Mouse (Mus musculus): Measurements from ENCODE around the gene Mrps7.

Mrps7 gene

DNA sequence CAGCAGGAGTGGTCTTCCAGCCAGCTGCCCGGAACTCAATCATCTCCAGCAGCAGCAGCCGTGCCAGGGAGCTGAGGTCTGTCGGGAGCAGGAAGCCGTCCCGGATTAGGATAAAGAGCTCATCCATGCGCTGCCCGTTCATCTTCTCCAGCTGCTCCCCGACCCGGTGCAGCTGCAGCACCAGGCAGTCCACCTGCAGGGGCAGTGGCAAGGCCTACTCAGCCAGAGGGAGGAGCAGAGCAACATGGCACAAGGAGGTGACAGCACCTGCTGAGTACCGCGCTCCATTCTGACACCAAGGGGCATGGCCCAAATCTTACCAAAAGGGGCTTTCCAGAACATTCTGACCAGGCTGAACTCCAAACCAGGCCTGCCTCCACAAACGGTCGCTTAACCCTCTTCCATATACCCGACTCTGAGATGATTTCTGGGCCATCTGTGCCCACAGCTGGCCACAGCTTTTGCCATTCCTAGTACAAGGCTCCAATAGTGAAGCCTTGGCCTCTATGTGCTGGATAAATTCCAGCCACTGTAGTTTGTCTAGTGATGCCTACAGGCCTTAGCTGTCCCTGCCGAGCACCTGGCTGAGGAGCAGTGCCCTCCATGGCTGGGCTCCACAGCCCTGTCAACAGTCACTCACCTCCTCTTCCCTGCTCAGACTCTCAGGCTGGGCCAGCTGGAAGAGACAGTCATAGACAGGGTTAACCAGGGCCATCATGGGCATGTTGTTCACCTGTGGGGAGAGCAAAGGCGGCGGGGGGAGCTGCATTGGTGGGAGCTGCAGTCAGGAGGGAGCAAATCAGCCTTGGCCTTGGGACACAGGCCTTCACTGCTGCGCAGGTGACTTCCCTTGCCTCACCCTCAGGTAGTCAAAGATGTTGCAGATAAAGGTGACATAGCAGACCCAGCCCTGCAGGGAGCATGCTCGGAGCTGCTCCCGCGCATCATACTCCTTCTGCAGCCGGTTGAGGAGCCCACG is 5.0 kb downstream of the Mrps7 start:
- DNase-seq (ENCODE audit: low spot score in 2 of 2), result no peak

DNA sequence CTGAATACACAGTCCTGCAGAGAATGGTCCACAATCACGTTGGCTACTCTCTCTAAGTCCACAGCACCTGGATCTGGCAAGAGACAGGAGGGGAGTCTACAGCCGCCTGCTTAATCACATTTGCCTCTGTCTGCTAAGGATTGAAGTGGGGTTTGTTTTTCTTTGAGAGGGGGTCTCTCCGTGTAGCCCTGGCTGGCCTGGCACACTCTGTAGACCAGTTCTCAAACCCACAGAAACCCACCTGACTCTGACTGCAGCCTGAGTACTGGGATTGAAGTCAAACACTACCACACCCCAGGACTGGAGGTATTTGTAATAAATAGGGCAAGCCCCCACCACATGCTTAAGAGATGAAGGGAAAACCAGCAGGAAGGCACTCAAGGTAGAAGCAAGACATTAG is 5.9 kb downstream of the Mrps7 start:
- DNase-seq (ENCODE audit: low spot score in 2 of 2), result no peak

DNA sequence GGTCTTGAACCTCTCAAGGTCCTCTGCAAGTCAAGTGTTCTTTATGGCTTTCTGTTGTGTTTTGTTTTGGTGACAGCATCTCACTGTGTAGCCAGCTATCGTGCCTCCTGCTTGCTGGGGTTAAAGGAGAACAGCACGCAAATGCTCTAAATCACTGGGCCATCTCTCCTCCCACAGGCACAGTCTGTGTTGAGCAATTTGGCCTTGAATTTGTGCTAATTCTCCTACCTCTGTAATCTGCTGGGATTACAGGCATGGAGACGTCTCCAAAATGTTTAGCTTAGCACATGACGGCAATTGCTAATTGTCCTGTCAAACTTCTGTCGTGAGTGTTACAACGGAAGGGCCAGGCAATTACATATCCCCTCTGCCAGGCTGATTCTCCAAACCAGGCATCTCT is 7.4 kb downstream of the Mrps7 start:
- DNase-seq (ENCODE audit: low spot score in 2 of 2), result no peak

- DNase-seq (ENCODE audit: low spot score in 2 of 2), result peak; percentile 51 to 70
These were observed 8.3 kb downstream of the Mrps7 start for GRCm38 (mm10) chr11:115612059-115612409.

DNA sequence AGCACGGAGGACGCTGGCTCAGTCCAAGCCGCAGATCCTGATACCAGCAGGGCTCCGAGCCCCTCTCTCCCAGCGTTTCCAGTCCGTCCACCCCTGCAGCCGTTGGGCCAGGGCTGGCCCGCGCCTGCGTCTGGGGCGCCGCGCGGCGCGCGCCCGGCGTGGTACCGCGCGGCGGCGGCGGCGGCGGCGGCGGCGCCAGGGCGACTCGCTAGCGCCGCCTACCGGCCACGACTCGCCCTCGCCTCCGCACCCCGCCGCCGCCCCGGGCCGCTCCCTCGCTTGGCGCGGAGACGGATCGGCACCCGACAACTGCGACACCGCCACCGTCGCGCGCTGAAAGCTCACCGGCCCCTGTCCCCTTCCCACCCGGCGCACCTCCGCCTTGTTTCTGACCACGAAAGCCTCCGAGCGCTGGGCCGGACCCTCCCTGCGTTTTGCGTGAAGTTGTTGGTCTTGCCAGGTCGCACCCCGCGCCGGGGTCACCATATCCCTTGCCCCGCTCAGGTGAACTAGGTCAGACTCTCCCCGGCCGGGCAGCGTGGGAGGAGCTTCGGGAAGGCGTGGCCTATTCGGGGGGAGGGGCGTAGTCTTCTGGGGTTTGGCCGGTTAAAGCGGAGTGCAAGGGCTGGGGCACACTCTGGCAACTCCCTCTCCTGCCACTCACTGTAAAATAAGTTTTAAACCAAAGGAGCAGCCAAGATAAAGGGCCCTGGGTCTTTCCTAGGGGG is 8.8 kb downstream of the Mrps7 start, which contains the start of gene Mif4gd:
TSS of gene Mif4gd (minus strand) at position 560 of the 728 bp plus-strand sequence.
- DNase-seq (ENCODE audit: low spot score in 2 of 2), result peak; percentile 95 to 96

DNA sequence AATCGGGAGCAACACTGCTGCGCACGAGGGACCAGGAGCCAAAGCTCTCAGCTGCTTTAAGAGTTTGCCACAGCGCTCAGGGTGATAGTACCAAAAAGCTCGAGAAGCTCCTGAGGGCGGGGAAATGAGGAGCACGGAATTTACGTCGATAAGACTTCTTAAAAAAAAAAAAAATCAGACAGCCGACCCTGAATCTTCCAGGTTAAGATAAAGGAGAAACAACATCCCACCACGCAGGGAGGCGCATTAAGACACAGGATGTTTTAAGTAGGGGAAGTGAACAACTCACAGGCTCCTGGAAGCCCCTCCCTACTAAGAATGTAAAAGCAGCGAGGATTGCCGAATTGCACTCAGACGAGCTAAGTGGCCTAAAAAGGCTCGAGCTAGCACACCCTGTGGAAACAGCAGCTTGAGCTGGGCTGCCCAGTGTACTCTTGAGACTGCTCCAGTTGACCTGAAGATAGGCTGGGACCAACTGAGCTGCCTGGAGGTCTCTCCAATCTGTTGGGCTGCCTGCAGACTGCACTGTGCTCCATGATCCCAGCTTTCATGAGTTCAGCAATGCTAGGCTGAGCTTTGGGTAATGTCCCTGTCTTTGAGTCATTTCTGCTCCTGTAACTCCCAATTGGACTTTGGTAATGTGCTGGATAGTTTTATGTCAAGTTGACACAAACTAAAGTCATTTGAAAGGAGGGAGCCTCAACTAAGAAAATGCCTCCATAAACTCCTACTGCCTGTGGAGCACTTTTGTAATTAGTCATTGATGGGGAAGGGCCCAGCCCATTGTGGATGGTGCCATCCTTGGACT is 9.6 kb downstream of the Mrps7 start:
- peak; percentile 61 to 68 for DNase-seq (ENCODE audit: low spot score in 2 of 2)

DNA sequence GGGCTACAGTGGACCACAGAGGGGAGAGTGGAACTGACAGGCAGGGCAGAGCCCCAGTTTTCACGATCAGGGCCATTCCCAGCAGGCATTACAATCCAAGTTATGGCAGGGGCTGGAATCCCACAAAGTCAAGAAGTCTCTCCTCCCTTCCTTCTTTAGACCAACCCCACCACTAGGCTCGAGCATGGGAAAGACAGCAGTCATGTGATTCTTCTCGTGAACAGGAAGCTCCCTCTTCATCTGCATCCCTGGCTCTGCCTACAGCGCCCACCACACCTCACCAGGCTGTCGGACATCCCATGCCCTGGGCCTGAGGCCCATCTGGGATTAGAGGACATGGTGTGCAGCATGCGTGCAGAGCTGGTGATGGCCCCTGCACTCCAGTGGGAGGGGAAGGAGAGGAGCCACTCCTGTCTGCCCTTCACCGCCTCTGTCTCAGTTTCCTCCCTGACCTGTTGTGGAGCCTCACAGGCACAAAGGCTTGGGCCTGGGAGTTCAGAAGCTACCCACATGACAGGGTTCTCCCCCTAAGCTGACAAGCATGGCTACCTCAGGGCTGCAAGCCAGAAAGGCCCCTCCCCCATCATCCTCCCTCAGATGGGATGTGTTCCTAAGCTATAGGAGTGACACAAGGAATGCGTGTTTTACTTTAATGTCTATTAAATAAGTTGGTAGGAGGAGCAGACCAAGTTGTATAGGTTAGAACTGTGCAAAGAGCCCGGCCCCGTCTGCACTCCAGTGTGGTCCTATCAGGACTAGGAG is 10.8 kb downstream of the Mrps7 start:
- no peak for DNase-seq (ENCODE audit: low spot score in 2 of 2)

GRCm38 (mm10) chr11:115615108-115615825 is 11.5 kb downstream of the Mrps7 start:
- no peak for DNase-seq (ENCODE audit: low spot score in 2 of 2)

- no peak for DNase-seq (ENCODE audit: low spot score in 2 of 2)
These were observed 12.2 kb downstream of the Mrps7 start for GRCm38 (mm10) chr11:115615875-115616274.

GRCm38 (mm10) chr11:115616371-115616770 is 12.6 kb downstream of the Mrps7 start:
- DNase-seq (ENCODE audit: low spot score in 2 of 2), result no peak

GRCm38 (mm10) chr11:115616893-115617292 is 13.2 kb downstream of the Mrps7 start:
- no peak for DNase-seq (ENCODE audit: low spot score in 2 of 2)

DNA sequence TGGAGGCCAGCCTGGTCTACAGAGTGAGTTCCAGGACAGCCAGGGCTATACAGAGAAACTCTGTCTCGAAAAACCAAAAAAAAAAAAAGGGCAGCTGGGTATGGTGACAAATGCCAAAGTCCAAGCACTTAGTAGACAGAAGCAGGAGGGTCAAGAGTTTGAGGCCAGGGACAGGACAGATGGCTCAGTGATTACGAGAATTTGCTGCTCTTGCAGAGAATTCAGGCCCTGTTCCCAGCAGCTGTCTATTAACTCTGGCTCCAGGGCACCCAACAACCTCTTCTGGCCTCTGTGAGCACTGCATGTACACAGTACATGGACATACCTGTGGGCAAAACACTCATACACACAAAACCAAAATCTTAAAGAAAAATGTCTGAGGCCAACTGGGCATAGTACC is 14.3 kb downstream of the Mrps7 start:
- no peak for DNase-seq (ENCODE audit: low spot score in 2 of 2)

- no peak for DNase-seq (ENCODE audit: low spot score in 2 of 2)
These were observed 15.2 kb downstream of the Mrps7 start for GRCm38 (mm10) chr11:115618732-115619516.

- no peak for DNase-seq (ENCODE audit: low spot score in 2 of 2)
These were observed 16.2 kb downstream of the Mrps7 start for GRCm38 (mm10) chr11:115619949-115620348.

DNA sequence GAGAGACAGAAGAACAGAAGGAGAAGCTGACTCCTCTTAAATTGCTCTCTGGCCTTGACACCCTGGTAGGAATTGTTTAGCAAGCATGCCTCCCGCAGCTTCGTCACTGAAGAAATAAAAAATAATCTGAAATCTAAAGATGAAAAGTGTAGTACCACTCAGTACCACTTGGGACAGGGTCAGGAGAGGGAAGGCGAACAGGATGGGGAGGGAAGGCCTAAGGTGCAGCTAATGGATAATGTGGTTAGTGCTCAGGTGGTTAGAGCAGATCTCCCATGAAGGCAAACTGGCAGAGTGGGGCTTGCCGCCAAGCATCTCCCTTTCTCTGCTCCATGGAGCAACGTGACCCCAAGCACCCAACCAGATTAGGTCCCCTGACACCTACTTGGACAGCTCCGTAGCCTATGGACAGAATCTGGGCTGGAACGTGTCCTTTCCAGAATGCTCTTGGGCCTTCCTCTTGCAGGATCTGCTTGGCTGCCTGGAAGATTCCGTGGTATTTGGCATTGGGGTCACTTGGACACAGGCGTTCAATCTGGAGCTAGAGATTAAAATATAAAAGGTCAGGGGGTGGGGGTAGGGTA is 19.9 kb downstream of the Mrps7 start:
- no peak for DNase-seq (ENCODE audit: low spot score in 2 of 2)

GRCm38 (mm10) chr11:115625877-115626276 is 22.2 kb downstream of the Mrps7 start:
- DNase-seq (ENCODE audit: low spot score in 2 of 2), result no peak

- DNase-seq (ENCODE audit: low spot score in 2 of 2), result no peak
These were observed 23.3 kb downstream of the Mrps7 start for GRCm38 (mm10) chr11:115626824-115627616.

DNA sequence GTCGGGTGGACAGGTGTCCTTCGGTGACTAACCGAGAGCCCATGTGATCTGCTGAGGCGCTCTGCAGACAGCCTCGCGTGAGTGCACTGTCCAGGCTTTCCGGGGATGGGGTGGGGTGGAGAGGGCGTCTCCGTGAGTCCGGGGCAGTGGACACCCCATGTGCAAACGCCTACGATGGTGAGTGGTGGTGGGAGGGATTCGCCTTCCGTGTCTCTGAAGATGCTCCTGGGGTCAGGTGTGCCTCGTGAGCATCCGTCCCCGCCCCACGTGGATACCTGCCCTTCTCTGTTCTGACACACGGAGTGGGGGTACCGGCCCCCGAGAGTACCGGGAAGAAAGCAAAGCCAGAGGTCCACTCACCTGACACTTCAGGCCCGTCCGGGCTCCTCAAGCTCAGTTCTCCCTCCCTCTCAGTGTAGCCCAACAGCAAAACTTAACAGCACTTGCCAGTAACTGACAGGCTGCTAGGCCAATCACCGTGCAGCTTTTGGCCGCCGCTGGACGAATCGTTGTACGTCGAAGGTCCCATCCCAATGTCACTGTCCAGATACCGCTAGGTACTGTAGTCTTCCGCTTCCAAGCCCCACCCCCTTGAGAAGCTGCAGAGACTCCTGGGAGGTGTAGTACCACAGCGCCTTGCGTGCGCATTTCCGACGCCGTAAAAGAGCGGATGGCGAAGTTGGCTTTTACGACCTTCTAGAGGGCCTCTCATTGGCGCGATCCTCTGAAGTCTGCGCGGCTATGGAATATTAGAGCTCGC is 24.2 kb downstream of the Mrps7 start, which contains the start of gene Slc25a19:
TSS of gene Slc25a19 (minus strand) at position 591 of the 760 bp plus-strand sequence.
- DNase-seq (ENCODE audit: low spot score in 2 of 2), result peak; percentile 100
